Mouse (Mus musculus) spleen, postnatal 36 days (tissue): Measurements from ENCODE around the gene Agap1.
A peak's percentile ranks its signal among the peaks of the same experiment; 100 is the strongest.

Experiments
- DNase-seq, 2 experiments: peaks; one replicate each; pipeline ENCODE4 v3.0.0; 2022; ENCODE audit warnings: low spot score in 2 of 2, mixed read lengths in 1 of 2

The Agap1 gene

DNA sequence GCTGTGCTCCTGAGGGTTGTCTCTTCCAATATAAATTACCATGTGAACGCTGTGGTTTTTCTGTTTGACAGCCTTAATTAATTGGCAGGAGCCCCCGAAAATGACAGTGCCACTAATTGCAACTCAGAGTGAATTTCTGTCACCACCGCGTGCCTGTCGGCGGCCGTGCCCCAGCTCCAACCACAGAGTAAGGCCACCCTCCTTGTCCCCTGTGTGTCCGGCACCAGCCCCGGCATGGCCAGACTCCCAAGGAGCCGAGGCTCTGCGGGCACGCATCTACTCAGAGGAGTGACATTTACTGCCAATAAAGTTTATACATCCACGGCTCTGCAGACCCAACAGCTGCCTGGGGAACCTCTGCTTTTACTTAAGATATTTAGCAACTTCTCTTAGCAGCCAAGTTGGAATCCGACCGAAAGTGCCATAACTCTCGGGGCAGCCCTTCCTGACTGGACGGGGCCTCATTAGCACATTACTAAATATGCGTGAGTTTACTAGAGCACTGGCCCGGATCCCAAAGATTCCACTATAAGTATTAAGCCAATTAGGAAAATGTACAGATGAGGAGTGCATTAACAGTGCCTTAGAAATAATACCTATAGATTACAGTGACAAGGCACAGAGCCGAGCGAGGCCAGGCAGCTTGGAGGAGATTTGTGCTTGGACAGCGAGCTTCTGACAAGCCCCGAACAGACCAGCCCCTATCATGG, 394.7 kb downstream of the Agap1 start:
- DNase-seq, result no peak

DNA sequence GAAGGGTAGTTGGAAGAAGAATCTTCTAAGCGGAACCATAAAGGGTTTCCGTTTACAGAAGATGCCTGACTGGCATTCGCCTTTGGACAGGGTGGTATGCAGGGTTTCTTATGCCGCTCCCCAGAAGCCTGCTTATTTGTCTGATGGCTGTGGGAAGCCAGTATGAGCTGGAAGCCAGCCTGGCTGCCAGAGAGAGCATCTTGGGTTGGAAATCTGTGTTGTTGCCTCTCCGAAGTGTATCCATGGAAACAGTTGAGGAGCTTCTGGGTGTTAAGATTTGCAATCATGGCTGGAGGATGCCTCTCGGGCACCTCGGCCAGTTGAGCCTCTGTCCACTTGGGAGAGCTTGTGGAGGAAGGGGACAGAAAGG, 395.2 kb downstream of the Agap1 start:
- DNase-seq, result no peak

DNA sequence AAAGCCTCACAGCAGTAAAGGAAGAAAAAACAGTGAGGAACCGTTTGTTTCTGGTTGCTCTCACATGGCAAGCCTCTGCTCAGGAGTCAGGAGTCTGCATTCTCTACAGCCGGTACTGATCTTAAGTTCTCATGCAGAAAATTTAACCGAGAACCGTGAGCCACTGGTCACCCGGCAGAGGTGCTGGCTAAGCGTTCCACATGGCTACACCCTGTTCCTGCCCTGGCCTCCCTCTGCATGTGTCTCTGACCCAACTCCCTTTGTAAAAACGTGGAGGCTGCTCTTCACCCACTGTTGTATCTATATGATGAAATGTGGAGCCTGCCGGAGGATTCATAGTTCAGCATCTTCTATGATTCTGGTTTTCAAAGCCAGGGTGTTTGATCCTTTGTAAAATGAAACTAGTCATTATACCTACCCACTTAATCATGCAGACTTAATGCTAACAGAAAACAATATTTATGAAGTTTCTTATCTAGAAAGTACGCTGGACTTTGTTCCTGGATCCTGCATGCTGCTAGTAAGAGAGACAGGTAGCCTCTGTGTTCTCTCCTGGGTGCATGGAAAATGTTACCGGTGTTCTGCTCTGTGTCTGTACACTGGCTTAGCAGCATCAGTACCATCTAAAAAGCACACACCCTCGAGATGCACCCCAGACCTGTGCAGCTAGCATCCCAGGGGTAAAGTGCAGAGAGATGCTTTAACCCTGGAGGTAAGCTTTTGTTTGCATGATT, 396.2 kb downstream of the Agap1 start:
- no peak for DNase-seq

DNA sequence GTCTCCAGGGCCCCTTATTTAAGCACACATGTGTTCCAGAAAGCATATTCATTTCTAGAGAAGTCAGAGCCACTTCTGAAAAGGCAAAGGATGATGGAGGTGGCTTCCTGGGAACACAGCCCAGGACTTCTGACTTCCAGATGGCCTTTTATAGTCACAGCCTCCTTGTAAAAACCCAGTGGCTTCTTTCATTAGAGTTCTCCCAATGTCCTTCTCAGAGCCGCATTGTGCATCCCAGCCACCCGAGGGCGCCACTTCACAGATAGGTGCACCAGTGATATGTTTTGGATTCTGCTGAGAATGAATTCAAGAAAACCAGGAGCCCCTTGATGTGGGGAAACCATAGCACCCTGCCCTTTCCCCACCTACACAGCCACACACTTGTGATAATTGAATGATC, 404.6 kb downstream of the Agap1 start:
- no peak for DNase-seq

DNA sequence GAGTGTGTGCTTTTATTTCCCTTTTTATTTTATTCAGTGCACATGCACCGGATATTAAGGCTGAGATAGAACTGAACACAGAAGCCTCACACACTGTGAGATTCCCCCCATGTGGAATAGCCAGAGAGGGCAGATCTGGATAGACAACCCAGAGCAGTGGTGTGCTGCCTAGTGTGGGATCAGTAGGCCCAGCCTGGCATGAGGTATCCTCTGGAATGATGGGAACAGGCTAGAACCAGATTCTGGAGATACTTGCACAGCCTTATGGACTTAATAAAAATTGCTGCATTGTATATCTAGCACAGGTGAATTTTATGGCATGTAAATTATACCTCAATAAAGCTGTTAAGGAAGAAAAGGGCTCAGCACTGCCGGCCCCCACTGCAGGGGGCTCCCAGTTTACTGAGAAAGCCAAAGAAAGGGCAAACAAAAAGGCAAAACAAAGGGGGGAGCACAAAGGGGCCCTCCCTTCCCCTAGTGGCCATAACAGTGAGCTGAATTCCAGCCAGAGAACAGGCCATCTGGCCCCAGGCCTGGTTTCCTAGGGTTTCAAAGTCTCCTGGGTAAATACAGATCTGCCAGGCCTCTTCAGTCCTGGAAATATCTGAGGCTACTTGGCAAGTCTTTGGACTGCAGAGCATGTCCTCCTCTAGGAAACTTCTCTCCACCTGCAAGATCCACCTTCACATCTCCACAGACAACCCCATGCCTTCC, 405.6 kb downstream of the Agap1 start:
- DNase-seq, result no peak

DNA sequence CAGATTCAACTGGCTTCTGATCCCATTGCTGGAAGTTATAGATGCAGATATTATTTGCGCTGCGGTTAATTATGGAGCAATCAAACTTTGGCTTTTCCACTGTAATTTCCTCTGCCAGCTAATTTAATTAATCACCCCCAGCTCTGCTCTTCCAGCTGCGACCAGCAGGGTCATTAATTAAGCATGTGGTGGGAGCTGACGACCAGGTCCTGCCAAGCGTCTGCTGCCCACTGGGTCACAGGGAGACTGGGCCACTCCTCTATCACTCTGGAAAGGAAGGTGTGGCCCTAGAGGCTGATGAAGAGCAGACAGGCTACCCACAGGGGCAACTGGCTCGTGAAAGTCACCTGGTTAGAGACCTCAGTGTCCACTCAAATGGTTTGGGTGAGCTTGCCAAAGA, 411.2 kb downstream of the Agap1 start:
- no peak for DNase-seq

DNA sequence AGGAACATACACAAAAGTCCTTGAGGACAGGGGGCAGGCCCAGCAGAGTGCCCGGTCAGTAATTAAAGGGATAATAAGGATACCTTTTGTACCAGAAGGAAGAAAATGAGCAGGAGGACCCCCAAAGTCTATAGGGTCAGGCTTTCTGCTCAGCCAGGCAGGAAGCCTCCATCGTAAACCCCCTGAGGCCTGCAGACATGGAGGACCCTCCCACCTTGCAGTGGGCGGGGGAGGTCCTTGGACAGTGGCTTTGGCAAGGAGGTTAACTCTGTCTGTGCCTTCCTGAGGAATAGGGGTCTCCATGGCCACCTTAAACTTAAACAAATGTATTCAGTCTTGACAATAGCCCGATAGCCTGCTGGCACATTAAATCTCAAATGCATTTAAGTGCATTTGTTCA, 413.2 kb downstream of the Agap1 start:
- DNase-seq, result no peak

DNA sequence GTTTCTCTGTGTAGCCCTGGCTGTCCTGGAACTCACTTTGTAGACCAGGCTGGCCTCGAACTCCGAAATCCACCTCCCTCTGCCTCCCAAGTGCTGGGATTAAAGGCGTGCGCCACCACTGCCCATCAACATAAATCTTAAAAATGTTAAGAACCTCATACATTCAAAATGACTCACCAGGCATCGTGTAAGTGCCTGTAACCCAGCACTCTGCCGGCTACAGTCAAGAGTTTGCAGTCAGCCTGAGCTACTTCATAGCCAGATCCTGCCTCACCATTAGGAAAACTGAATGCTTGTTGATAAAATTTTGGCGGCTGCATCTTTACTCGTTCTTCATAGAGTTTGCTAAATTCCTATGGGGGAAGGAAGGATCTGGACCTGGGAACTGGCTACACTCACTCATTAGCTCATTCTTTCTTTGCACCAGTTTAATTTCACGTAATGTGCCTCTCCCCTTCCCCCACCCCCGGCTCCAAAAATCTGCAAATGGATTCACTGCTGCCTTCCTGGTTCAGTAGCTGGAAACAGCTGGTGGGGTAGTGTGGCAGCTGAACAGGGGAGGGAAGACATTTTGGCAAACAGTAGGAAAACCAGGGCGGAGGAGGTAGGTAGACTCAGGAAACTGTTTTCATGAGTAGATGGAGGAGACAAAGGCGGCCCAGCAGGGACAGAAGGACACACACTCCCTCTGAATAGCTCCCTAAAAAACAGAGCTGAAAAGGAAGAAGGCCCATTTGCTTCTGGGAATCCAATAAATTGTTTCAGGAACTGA, 415.7 kb downstream of the Agap1 start:
- no peak for DNase-seq

DNA sequence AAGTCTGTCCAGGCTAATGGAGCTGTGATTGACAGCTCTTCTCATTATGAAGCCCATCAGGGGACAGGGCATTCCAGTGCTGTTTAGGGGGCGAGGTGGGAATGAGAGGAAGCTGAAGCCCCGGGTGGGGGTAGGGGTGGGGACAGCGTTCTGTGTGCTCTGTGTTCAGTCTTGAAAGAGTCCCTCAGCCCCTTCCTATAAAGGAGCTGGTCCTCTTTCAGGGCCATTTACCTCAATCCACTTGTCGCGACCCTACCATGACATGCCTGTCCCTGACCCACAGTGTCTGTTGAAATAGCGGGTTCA, 416.3 kb downstream of the Agap1 start:
- no peak for DNase-seq

DNA sequence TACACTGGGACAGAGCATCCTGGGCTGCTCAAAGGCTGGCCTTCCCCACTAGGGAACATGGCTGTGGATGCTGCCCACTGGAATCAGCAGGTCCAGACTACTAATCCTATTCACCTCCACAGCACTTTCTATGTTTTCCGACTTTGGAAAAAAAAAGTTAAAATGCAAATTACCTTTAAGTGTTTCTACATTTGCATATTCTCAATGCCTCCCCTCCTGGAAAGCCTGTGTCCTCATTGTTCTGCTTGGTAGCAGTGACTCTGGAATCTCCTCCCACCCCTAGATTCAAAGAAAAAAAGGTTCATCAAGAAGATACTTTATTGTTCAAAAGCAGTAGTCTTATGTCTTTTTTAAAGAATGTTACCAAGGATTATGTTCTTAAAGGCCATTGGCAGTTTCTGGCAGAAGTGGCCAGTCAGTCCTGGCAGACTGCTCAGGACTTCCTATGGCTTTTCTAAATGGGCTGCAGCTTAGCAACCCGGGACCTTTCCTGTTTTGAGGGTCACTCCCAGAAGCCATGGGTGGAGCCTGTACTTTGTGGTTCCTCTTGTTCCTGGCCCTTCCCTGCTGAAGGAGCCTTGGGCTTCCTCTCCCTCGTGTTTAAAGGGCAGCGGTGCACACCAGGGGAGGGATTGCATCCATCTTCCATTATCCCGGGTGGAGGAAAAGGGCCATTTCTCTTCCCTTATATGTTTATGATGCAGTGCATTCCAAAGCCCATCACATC, 421.9 kb downstream of the Agap1 start:
- peak in 1 of 2 experiments; percentile 11 for DNase-seq

DNA sequence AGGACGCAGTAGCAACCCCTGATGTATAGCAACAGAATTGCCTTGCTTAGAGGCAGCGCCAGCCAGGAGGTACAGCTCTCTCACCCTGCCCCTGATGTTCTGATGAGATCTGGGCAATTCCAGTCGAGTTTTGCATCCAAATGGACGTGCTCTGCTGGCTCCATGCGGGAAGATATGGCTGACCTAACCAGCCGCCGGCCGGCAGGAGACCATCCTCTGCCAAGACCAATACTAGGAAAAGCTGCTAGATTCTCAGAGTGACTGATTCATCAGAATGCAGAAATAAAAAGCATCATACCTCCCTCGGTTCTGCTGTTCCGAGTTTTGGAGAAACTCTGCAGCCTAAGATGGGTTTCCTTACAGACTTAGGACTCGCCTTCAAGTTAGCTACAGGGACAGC, 423.9 kb downstream of the Agap1 start:
- no peak for DNase-seq

DNA sequence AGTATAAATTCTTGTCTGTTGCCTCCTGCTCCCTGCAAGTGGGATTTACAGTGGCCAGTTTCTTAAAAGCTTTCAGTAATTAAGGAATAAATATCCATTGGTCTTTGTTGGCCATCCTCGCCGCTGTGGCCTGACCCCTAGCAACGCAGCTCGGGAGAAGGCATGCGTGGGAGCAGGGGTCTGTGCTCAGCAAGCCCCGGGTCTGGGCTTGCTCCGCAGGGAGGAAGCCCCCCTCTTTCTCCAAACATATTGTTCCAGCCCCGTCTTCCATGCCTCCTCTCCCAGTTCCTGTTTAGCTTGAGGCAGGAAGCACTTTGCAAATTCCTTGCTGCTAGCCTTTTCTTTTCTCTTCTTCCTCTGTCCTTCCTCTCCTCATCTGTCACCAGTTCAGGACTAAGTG, 425.6 kb downstream of the Agap1 start:
- no peak for DNase-seq

DNA sequence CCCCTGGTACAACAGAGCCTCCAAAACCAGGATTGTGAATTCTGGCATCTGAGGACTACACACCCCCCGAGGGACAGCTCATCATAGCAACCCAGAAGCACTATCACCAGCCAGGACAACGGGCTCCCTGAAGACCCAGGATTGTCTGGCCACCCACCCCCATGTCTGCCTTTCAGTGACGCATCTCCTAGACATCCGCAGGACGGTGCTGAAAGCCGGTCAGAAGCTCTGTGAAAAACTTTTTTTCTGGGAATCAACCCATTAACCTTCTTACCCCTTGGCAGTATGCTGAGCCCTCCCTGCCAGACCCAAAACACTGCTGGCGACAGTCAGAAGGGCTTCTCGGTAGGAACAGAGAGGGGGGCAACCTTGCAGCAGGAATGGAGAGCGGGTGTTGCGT, 426.2 kb downstream of the Agap1 start:
- DNase-seq, result peak in 1 of 2 experiments; percentile 5

DNA sequence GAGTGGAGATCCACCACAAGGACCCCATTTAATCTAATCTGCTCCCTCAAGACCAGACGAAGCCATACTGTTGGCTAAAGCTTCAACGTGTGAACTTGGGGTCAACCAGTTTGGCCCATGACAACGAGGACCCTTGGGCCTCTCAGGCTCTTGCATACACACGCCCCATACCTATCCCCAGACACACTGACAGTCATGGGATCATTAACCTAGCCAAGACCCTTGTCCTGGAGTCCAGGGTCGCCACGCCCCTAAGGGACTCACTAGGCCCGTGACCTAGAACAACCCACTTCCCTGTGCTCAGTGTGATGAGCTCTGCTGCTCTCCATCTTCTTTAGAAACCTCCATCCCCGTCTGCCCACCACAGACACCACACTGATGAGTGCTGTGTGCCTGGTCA, 429.7 kb downstream of the Agap1 start:
- no peak for DNase-seq

DNA sequence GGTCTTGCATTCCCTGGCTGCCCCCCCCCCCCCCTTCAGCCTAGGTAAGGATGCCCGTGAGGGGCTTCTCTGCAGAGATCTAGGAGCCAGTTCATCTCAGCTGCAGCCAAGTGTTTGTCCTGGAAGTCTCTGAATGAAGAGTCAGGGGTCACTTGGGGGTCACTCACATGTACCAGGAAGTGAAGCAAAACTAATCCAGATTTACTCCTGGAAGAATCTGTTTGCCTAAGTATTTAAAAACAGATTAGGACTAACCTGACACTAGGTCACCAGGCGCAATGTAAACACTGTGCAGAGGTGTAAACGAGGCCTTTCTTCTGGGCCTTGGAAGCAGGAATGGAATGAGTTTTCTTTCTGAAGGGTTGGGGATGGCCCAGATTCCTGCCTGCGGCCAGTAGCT, 431.1 kb downstream of the Agap1 start:
- DNase-seq, result no peak

DNA sequence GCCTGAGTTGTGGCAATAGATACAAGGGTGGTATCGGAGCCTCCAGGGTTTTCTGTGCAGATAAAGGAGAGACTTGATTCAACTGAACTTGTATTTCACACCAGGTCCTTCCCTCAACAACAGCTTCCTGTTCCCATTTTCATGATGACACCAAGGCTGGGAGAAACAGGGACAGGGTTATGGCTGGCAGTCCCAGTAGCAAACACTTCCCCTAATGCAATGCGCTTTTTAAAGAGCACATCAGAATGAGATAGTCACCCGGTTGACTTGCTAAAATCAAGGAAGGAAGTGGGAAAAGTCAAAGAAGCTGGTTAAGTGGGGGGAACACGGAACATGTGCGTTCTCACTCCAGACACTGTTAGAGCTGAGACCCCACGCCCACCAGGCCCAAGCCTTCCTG, 436.8 kb downstream of the Agap1 start:
- DNase-seq, result no peak

DNA sequence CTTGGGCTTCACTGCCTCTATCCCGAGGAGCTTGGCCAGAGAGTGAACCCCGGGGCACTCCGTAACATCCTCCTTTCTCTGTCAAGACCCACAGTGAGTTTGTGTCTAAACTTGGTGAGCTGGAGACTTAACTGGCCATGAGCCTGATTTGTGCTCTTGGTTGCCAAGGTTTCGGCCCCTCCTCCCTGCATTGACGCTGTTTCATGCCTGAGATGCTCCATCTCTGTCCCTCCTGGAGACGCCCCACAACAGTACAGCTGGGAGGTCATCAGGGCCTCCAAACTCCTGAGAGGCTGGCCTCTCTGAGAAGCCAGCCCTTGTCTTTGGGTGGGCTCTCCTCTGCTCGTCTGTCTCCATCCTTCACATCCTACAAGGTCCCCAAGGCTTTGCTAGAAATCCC, 437.7 kb downstream of the Agap1 start:
- DNase-seq, result no peak

DNA sequence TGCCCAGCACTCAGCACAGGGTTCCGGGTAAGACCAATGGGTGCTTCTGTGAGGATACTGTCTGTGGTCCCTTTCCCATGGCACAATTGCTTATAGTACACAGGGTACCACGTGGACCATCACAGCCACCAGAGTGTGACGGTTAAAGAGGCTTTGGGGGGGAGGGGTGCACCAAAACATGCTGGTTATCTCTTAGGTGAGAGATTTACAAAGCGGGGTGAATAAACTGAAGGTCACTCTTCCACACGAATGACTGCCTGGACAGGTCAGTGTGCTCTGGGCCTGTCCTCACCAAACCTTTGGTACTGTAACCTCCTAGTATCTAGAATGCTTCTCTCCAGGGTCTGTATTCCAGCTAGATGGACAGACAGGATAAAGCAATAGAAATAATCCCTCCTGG, 441.2 kb downstream of the Agap1 start:
- no peak for DNase-seq

DNA sequence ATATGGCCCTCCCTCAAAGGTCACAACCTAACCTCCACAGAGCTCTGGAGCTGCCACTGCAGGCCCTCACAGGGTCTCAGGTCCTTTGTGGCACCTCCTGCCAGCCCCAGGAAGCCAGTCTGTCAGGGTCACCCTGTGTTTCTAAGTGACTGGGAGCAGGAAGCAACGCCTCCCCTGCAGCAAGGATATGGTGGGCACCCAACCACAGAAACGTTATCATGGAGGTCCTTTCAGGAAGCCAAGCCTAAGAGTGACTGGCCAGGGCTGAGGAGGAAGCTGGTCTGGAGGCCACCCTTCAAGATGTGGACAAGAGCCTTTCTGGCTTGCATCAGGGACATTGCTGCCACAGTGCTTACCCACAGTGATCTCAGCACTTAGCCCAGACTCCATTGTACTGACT, 444.4 kb downstream of the Agap1 start:
- no peak for DNase-seq

DNA sequence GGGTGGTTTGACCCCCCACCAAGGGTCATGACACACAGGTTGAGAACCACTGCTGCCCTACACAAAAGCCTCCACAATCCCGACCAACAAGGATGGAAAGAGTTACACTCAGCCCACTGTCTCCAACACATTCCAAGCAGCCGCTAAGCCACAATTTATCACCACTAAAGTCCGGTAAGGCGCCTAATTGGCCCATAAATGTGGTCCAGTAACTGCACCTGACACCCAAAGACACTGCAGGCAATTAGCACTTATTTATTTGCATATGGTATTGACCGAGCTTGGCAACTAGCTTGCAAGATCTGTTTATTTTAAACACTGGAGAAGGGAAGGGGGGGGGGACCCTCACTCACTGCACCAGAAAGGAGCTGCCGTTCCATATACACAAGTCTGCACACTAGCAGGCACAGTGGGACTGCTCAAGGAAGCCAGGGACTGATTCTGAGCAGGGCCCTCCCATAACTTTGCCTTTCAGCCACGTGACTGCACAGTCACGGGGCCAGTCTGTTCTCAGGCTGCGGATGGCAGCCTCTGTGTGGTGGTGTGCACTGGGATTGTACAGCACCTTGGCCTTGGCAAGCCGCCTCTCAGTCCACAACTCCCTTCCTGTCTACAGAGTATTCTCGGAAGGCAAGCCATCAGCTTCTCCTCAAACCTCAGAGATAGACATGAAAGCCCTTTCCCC, 445.3 kb downstream of the Agap1 start:
- no peak for DNase-seq

DNA sequence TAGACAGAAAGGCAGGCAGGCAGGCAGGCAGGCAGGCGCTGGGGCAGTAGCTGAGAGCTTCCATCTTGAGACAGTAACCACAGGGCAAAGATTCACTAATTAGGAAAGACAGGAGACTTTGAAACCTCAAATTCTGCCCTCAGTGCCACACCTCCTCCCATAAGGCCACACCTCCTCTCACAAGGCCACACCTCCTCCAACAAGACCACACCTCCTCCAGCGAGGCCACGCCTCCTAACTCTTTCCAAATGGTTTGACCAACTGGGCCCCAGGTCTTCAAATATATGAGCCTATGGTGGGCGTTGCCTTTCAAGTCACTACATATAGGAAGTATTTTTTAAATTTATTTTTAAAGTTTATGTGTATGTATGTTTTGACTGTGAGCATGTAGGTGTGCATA, 446.8 kb downstream of the Agap1 start:
- DNase-seq, result no peak
